Mouse (Mus musculus) lung, postnatal 0 days (tissue): ENCODE results near the gene C130079G13Rik. TPM values are rescaled to one million over a fixed set of nuclear protein-coding genes. Genes with fewer than 3 reads are reported as not detected.
"Not testable (repeated sequence)": the region's sequence is repeated elsewhere in the genome, so short reads cannot be mapped to it uniquely, and the experiment has no call there.

ENCODE experiments used
- ATAC-seq: fragments of 200-750 bp; cut with Nextera tagmentation; 2 replicates; pipeline ENCODE4 v1.8.0; 2017; ENCODE audit warnings: moderate library complexity
- DNase-seq: peaks from one replicate; pipeline ENCODE4 v3.0.0-alpha.2; 2016; ENCODE audit warnings: low spot score
- H3K27ac ChIP-seq: fragments of 300-500 bp; sonication (generic); 2 replicates; pipeline ENCODE4 v1.5.1; 2014; ENCODE audit warnings: antibody characterized with exemption, mild to moderate bottlenecking, low read length, mixed read lengths
- H3K27me3 ChIP-seq: fragments of 300-500 bp; sonication (generic); replicated peaks from 2 replicates; pipeline ENCODE4 v1.6.1; 2014; ENCODE audit warnings: low read length, mixed read lengths; ENCODE audit not compliant: insufficient read depth
- H3K36me3 ChIP-seq: fragments of 300-500 bp; sonication (generic); 2 replicates; pipeline ENCODE4 v1.6.1; 2014; ENCODE audit warnings: low read length, mixed read lengths; ENCODE audit not compliant: insufficient read depth
- H3K4me1 ChIP-seq: fragments of 300-500 bp; sonication (generic); 2 replicates; pipeline ENCODE4 v1.6.1; 2014; ENCODE audit warnings: antibody characterized with exemption, low read depth, low read length, mixed read lengths; ENCODE audit not compliant: insufficient read depth
- H3K4me2 ChIP-seq: fragments of 300-500 bp; sonication (generic); replicated peaks from 2 replicates; pipeline ENCODE4 v1.6.1; 2014; ENCODE audit warnings: low read depth, mild to moderate bottlenecking, low read length, moderate library complexity, mixed read lengths
- H3K4me3 ChIP-seq: fragments of 300-500 bp; sonication (generic); 2 replicates; pipeline ENCODE4 v1.5.1; 2014; ENCODE audit warnings: low read depth, low read length
- H3K9ac ChIP-seq: fragments of 300-500 bp; sonication (generic); replicated peaks from 2 replicates; pipeline ENCODE4 v1.6.1; 2014; ENCODE audit warnings: low read depth, mild to moderate bottlenecking
- H3K9me3 ChIP-seq: fragments of 300-500 bp; sonication (generic); 2 replicates; pipeline ENCODE4 v1.6.1; 2016; ENCODE audit warnings: low read length, mixed read lengths
- CTCF ChIP-seq: IDR thresholded peaks from 2 replicates; pipeline ENCODE4 v1.5.1; 2016; ENCODE audit warnings: antibody characterized with exemption, mild to moderate bottlenecking
- EP300 ChIP-seq: IDR thresholded peaks from 2 replicates; pipeline ENCODE4 v1.6.1; 2016; ENCODE audit warnings: antibody characterized with exemption, mild to moderate bottlenecking, control low read depth
- WGBS: fragments of 180-500 bp; shearing (Covaris S2); extraction: QIAGEN DNeasy Blood & Tissue Kit; methylation state at CpG from one replicate; pipeline ENCODE4 v1.1.7; 2014; 5-methylcytosine and 5-hydroxymethylcytosine counted together
- polyA plus RNA-seq: library from polyadenylated mRNA; unstranded; fragments of >200 nt; fragmentation: Nextera tagmentation; extraction: Ambion mirVana; gene quantifications from 2 replicates; pipeline ENCODE4 v1.2.1, GENCODE M21; 2015

The C130079G13Rik gene
- not detected in 2 replicates for polyA plus RNA-seq

- ATAC-seq = no peak
- Histone ChIP-seq H3K4me1 (no peaks in the 10 kb centered on the region), H3K27me3 (no peaks in the 10 kb centered on the region), H3K9me3 (no peaks in the 10 kb centered on the region), H3K36me3 (no peaks in the 10 kb centered on the region), H3K4me3 (no peak within 1 kb of the TSS), H3K27ac (no peak within 1 kb of the TSS), H3K9ac (no peak within 1 kb of the TSS), H3K4me2 (no peak within 1 kb of the TSS)
- 86% methylated on average over 2 of the region's 2 CpGs for WGBS
- no peak for DNase-seq
- TF ChIP-seq EP300 = no peak
- no peak for TF ChIP-seq CTCF
These were observed at the start of gene C130079G13Rik for GRCm38 (mm10) chr3:59924914-59925313. Gene C130079G13Rik (plus strand): TSS chr3:59925214.

GRCm38 (mm10) chr3:59877601-59878000 is 47.4 kb upstream of the C130079G13Rik start:
- not testable (repeated sequence) for H3K4me2 ChIP-seq, DNase-seq, H3K27ac ChIP-seq, H3K27me3 ChIP-seq, H3K4me1 ChIP-seq, H3K9ac ChIP-seq, H3K4me3 ChIP-seq, ATAC-seq, H3K36me3 ChIP-seq, H3K9me3 ChIP-seq
- 61% methylated on average over 1 of the region's 1 CpGs for WGBS

GRCm38 (mm10) chr3:59879801-59880554 is 45.0 kb upstream of the C130079G13Rik start:
- not testable (repeated sequence) for DNase-seq, H3K27ac ChIP-seq, H3K4me3 ChIP-seq, ATAC-seq, H3K9me3 ChIP-seq, H3K36me3 ChIP-seq, H3K27me3 ChIP-seq, H3K4me2 ChIP-seq, H3K9ac ChIP-seq, H3K4me1 ChIP-seq
- WGBS = 71% methylated on average over 7 of the region's 7 CpGs

GRCm38 (mm10) chr3:59893276-59893675 is 31.7 kb upstream of the C130079G13Rik start:
- no peak for TF ChIP-seq EP300
- TF ChIP-seq CTCF = no peak
- no peaks in the 10 kb centered on the region for H3K27me3 ChIP-seq
- no peak overlapping the region for H3K4me3 ChIP-seq
- ATAC-seq (no peak), DNase-seq (no peak)
- H3K27ac ChIP-seq = no peak overlapping the region
- H3K36me3 ChIP-seq = no peaks in the 10 kb centered on the region
- WGBS = 44% methylated on average over 2 of the region's 2 CpGs
- no peaks in the 10 kb centered on the region for H3K4me1 ChIP-seq
- no peaks in the 10 kb centered on the region for H3K9me3 ChIP-seq
- no peak overlapping the region for H3K4me2 ChIP-seq
- no peak overlapping the region for H3K9ac ChIP-seq

GRCm38 (mm10) chr3:59934621-59935020 is 9.6 kb downstream of the C130079G13Rik start:
- TF ChIP-seq CTCF (no peak), EP300 (no peak)
- WGBS = 70% methylated on average over 1 of the region's 1 CpGs
- ATAC-seq = no peak

GRCm38 (mm10) chr3:59947294-59947950 is 22.4 kb downstream of the C130079G13Rik start:
- no peak overlapping the region for H3K4me3 ChIP-seq
- H3K27ac ChIP-seq = no peak overlapping the region
- ATAC-seq (no peak), DNase-seq (no peak)
- WGBS = 87% methylated on average over 10 of the region's 10 CpGs
- H3K27me3 ChIP-seq = no peaks in the 10 kb centered on the region
- H3K9me3 ChIP-seq = no peaks in the 10 kb centered on the region
- no peaks in the 10 kb centered on the region for H3K4me1 ChIP-seq
- no peak overlapping the region for H3K9ac ChIP-seq
- no peak overlapping the region for H3K4me2 ChIP-seq
- TF ChIP-seq CTCF (no peak), EP300 (no peak)
- no peaks in the 10 kb centered on the region for H3K36me3 ChIP-seq

More at GRCm38 (mm10) chr3:59934621-59935020, 9.6 kb downstream of the C130079G13Rik start:
- no peak for DNase-seq
- Histone ChIP-seq H3K4me1 (no peaks in the 10 kb centered on the region), H3K27ac (no peak overlapping the region), H3K4me2 (no peak overlapping the region), H3K27me3 (no peaks in the 10 kb centered on the region), H3K36me3 (no peaks in the 10 kb centered on the region), H3K9ac (no peak overlapping the region), H3K4me3 (no peak overlapping the region), H3K9me3 (no peaks in the 10 kb centered on the region)
